Mouse (Mus musculus) liver, adult 2 months (tissue): ENCODE measurements at regions not wholly inside any gene's neighbourhood (a gene's known extent, or its start where the extent isn't known, plus 50 kb on each side); places are given as distances from the start of the nearest gene placed in this dataset.

Source experiments
- CTCF ChIP-seq: fragments of 200-500 bp; IDR thresholded peaks from 2 replicates; pipeline ENCODE4 v1.5.1; 2011; ENCODE audit warnings: low read depth, low read length, control low read depth
- POLR2A ChIP-seq: fragments of 200-500 bp; IDR thresholded peaks from 2 replicates; pipeline ENCODE4 v1.6.1; 2011; ENCODE audit warnings: low read length, control low read depth; ENCODE audit not compliant: insufficient read depth; ENCODE audit errors: extremely low read depth

- TF ChIP-seq CTCF (no peak), POLR2A (no peak)
Observed at GRCm38 (mm10) chr3:147166555-147166954, 314.4 kb downstream of the Ttll7 start.
